Mouse (Mus musculus) E14TG2a.4 (cell line): Measurements from ENCODE around the gene 4930404N11Rik.

Source experiments
- H3K27me3 ChIP-seq: 2 replicates; pipeline ENCODE4 v1.6.1; 2014; ENCODE audit warnings: low read length, control low read depth; ENCODE audit not compliant: insufficient read depth
- H3K36me3 ChIP-seq: 2 replicates; pipeline ENCODE4 v1.6.1; 2014; ENCODE audit warnings: low read length, control low read depth; ENCODE audit not compliant: insufficient read depth
- H3K4me1 ChIP-seq: replicated peaks from 2 replicates; pipeline ENCODE4 v1.6.1; 2014; ENCODE audit warnings: low read depth, low read length, control low read depth
- H3K4me3 ChIP-seq: replicated peaks from 2 replicates; pipeline ENCODE4 v1.5.1; 2014; ENCODE audit warnings: mild to moderate bottlenecking, low read length
- H3K9me3 ChIP-seq: 2 replicates; pipeline ENCODE4 v1.6.1; 2014; ENCODE audit warnings: low read length, control low read depth
- CTCF ChIP-seq: conservative IDR thresholded peaks from 2 replicates; pipeline ENCODE4 v1.5.1; 2014; ENCODE audit warnings: low read length
- NANOG ChIP-seq: IDR thresholded peaks from 2 replicates; pipeline ENCODE4 v1.6.1; 2014; ENCODE audit warnings: borderline replicate concordance, low read length, mixed read lengths
- POU5F1 ChIP-seq: IDR thresholded peaks from 2 replicates; pipeline ENCODE4 v1.6.1; 2014; ENCODE audit warnings: low read length, borderline replicate concordance

The 4930404N11Rik gene

GRCm38 (mm10) chr10:81318589-81319329 is 46.9 kb downstream of the 4930404N11Rik start:
- Histone ChIP-seq H3K4me3 (peak overlapping the region; percentile 100; the same call in 1 of the 2 replicates), H3K36me3 (peaks cover 65% of the 10 kb centered on the region), H3K4me1 (peaks cover 83% of the 10 kb centered on the region), H3K9me3 (no peaks in the 10 kb centered on the region), H3K27me3 (no peaks in the 10 kb centered on the region)
- TF ChIP-seq NANOG (no peak), POU5F1 (no peak), CTCF (no peak)

GRCm38 (mm10) chr10:81317273-81317672 is 48.3 kb downstream of the 4930404N11Rik start:
- TF ChIP-seq CTCF: no peak
- no peak for TF ChIP-seq POU5F1
- TF ChIP-seq NANOG: no peak
- Histone ChIP-seq H3K9me3 (no peaks in the 10 kb centered on the region), H3K4me1 (peaks cover 83% of the 10 kb centered on the region), H3K36me3 (peaks cover 65% of the 10 kb centered on the region), H3K4me3 (peak overlapping the region; percentile 72), H3K27me3 (no peaks in the 10 kb centered on the region)

- peak; percentile 14; the same call in 1 of the 2 replicates for TF ChIP-seq CTCF
- no peak for TF ChIP-seq NANOG
- no peaks in the 10 kb centered on the region for H3K27me3 ChIP-seq
- H3K36me3 ChIP-seq: peaks cover 70% of the 10 kb centered on the region
- H3K4me1 ChIP-seq: peaks cover 83% of the 10 kb centered on the region
- H3K4me3 ChIP-seq: peak overlapping the region; percentile 72
- no peaks in the 10 kb centered on the region for H3K9me3 ChIP-seq
These were observed 49.1 kb downstream of the 4930404N11Rik start for GRCm38 (mm10) chr10:81316338-81317060.

- TF ChIP-seq POU5F1 (no peak), NANOG (no peak), CTCF (no peak)
- H3K4me3 ChIP-seq: no peak overlapping the region
- no peaks in the 10 kb centered on the region for H3K27me3 ChIP-seq
- peaks cover 92% of the 10 kb centered on the region for H3K4me1 ChIP-seq
- no peaks in the 10 kb centered on the region for H3K9me3 ChIP-seq
- H3K36me3 ChIP-seq: peaks cover 79% of the 10 kb centered on the region
These were observed 50.0 kb downstream of the 4930404N11Rik start for GRCm38 (mm10) chr10:81315587-81315986.

GRCm38 (mm10) chr10:81314201-81314600 is 51.4 kb downstream of the 4930404N11Rik start:
- no peaks in the 10 kb centered on the region for H3K27me3 ChIP-seq
- peaks cover 90% of the 10 kb centered on the region for H3K36me3 ChIP-seq
- TF ChIP-seq NANOG: no peak
- no peak for TF ChIP-seq POU5F1
- no peak for TF ChIP-seq CTCF
- H3K4me3 ChIP-seq: no peak overlapping the region
- H3K9me3 ChIP-seq: no peaks in the 10 kb centered on the region
- H3K4me1 ChIP-seq: peaks cover 97% of the 10 kb centered on the region

GRCm38 (mm10) chr10:81313581-81313980 is 52.0 kb downstream of the 4930404N11Rik start:
- TF ChIP-seq CTCF (no peak), POU5F1 (no peak), NANOG (no peak)
- no peaks in the 10 kb centered on the region for H3K27me3 ChIP-seq
- peak overlapping the region; percentile 41 for H3K4me3 ChIP-seq
- no peaks in the 10 kb centered on the region for H3K9me3 ChIP-seq
- peaks cover 97% of the 10 kb centered on the region for H3K4me1 ChIP-seq
- peaks cover 90% of the 10 kb centered on the region for H3K36me3 ChIP-seq
